Mouse (Mus musculus): ENCODE data around the gene Myg1. TPM values are rescaled to one million over a fixed set of nuclear protein-coding genes. Genes with fewer than 3 reads are reported as not detected.

Myg1 gene
- total and polyA plus RNA-seq, 3 experiments, result 105 to 132 (median 121) TPM

DNA sequence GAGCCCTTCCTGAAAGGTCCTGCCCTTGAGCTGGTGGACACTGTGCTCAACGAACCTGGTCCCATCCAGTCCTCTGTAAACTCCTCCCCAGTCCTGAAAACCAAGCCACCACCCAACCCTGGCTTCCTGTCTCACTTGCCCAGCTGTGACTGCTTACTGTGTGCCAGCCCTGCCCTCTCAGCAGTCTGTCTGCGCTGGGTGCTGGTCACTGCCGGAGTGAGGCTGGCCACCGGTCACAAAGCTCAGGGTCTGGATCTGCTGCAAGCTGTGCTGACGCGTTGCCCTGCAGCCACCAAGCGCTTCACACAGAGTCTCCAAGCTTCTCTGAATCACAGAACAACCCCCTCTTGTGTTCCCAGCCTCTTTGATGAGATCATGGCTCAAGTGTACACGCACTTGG, 16.2 kb upstream of the Myg1 start:
- Histone ChIP-seq H3K36me3 (replicated peaks in 1 of 2; ENCODE audit: control insufficient read depth in 1 of 2, insufficient read depth in 1 of 2, low read length in 1 of 2) (peaks cover 72 to 84% of the 10 kb centered on the region in 2 experiments), H3K27me3 (replicated peaks) (no peaks in the 10 kb centered on the region), H3K9ac (ENCODE audit: insufficient read depth, low read depth) (no peak overlapping the region), H3K4me2 (ENCODE audit: insufficient read depth, low read depth, poor library complexity, severe bottlenecking) (no peak overlapping the region), H3K79me2 (replicated peaks; ENCODE audit: control insufficient read depth, extremely low read depth, insufficient read depth, poor library complexity, severe bottlenecking) (no peaks in the 10 kb centered on the region), H3K4me1 (ENCODE audit: control insufficient read depth in 1 of 2, insufficient read depth in 2 of 2) (peaks cover 2 to 29% of the 10 kb centered on the region in 2 experiments; a peak in 2 of 4 replicates), H3K4me3 (replicated peaks in 1 of 3; ENCODE audit: low read depth in 2 of 3, low read length in 2 of 3, poor library complexity in 1 of 3) (no peak overlapping the region), H3K9me3 (replicated peaks; ENCODE audit: low read length) (no peaks in the 10 kb centered on the region), H3K27ac (ENCODE audit: insufficient read depth, low read depth) (no peak overlapping the region)
- TF ChIP-seq UBTF (IDR thresholded peaks at IDR 0.05; ENCODE audit: low read depth, low read length) (no peak), MAFK (IDR thresholded peaks at IDR 0.05; ENCODE audit: insufficient replicate concordance, low read length) (no peak), PAX5 (IDR thresholded peaks at IDR 0.05; ENCODE audit: low read length) (no peak), MAX (IDR thresholded peaks at IDR 0.05; ENCODE audit: low read length) (no peak), SMC3 (IDR thresholded peaks at IDR 0.05; ENCODE audit: low read depth, low read length) (no peak), USF1 (IDR thresholded peaks at IDR 0.05; ENCODE audit: low read depth, low read length) (no peak), NELFE (IDR thresholded peaks at IDR 0.05; ENCODE audit: low read depth, low read length) (no peak), ZC3H11A (IDR thresholded peaks at IDR 0.05; ENCODE audit: low read depth, low read length) (no peak), RAD21 (IDR thresholded peaks at IDR 0.05; ENCODE audit: low read depth, low read length) (no peak), E2F4 (IDR thresholded peaks at IDR 0.05; ENCODE audit: insufficient replicate concordance, low read depth, low read length) (no peak), MYC (IDR thresholded peaks at IDR 0.05; ENCODE audit: low read depth, low read length) (no peak), ETS1 (conservative IDR thresholded peaks at IDR 0.05; ENCODE audit: low read depth, low read length) (no peak)
- DNase-seq (ENCODE audit: extremely low read depth), result no peak
- dilution Hi-C loops (cut with MboI; ENCODE audit: extremely low pct_ligation_motif_present, extremely low pct_unique_long_range_greater_than_20kb, low sequenced_read_pairs), result no loop called here
- in situ Hi-C loops (cut with MboI; ENCODE audit: low pct_ligation_motif_present, low pct_unique_long_range_greater_than_20kb, low sequenced_read_pairs), result loop anchor here (5.0 kb wide), 2 partner anchors 33 to 78 kb away; no protein-coding TSS in a partner anchor

GRCm38 (mm10) chr15:102316263-102316662, 15.2 kb upstream of the Myg1 start:
- H3K36me3 ChIP-seq (replicated peaks in 1 of 2; ENCODE audit: control insufficient read depth in 1 of 2, insufficient read depth in 1 of 2, low read length in 1 of 2), result peaks cover 74 to 86% of the 10 kb centered on the region in 2 experiments
- TF ChIP-seq SMC3 (IDR thresholded peaks at IDR 0.05; ENCODE audit: low read depth, low read length) (peak; percentile 83), RAD21 (IDR thresholded peaks at IDR 0.05; ENCODE audit: low read depth, low read length) (peak; percentile 54), CTCF (conservative IDR thresholded peaks at IDR 0.05 in 1 of 2, IDR thresholded peaks at IDR 0.05 in 1 of 2; ENCODE audit: low read depth in 2 of 2, low read length in 2 of 2) (peak; percentile 69 to 82; a peak in 3 of 4 replicates), POLR2AphosphoS2 (IDR thresholded peaks at IDR 0.05; ENCODE audit: low read depth, low read length) (no peak), NELFE (IDR thresholded peaks at IDR 0.05; ENCODE audit: low read depth, low read length) (no peak)
- peak; percentile 82 for DNase-seq (ENCODE audit: extremely low read depth)
- H3K79me2 ChIP-seq (replicated peaks; ENCODE audit: control insufficient read depth, extremely low read depth, insufficient read depth, poor library complexity, severe bottlenecking), result no peaks in the 10 kb centered on the region
- H3K4me1 ChIP-seq (ENCODE audit: control insufficient read depth in 1 of 2, insufficient read depth in 2 of 2), result peaks cover under 1 to 21% of the 10 kb centered on the region in 2 experiments; a peak in 2 of 4 replicates
- 0 out of 2 replicates have a peak overlapping the region, but pooled peaks have one; percentile 1 for H3K27ac ChIP-seq (ENCODE audit: insufficient read depth, low read depth)
- H3K4me3 ChIP-seq (replicated peaks in 1 of 3; ENCODE audit: low read depth in 2 of 3, low read length in 2 of 3, poor library complexity in 1 of 3), result no peak overlapping the region
- dilution Hi-C loops (cut with MboI; ENCODE audit: extremely low pct_ligation_motif_present, extremely low pct_unique_long_range_greater_than_20kb, low sequenced_read_pairs), result no loop called here
- H3K4me2 ChIP-seq (ENCODE audit: insufficient read depth, low read depth, poor library complexity, severe bottlenecking), result no peak overlapping the region
- no peak overlapping the region for H3K9ac ChIP-seq (ENCODE audit: insufficient read depth, low read depth)
- H3K9me3 ChIP-seq (replicated peaks; ENCODE audit: low read length), result no peaks in the 10 kb centered on the region
- in situ Hi-C loops (cut with MboI; ENCODE audit: low pct_ligation_motif_present, low pct_unique_long_range_greater_than_20kb, low sequenced_read_pairs), result loop anchor here (5.0 kb wide), 2 partner anchors 34 to 79 kb away; no protein-coding TSS in a partner anchor
- H3K27me3 ChIP-seq (replicated peaks), result no peaks in the 10 kb centered on the region
